Mouse (Mus musculus): ENCODE measurements at regions not wholly inside any gene's neighbourhood (a gene's known extent, or its start where the extent isn't known, plus 50 kb on each side); places are given as distances from the start of the nearest gene placed in this dataset.

- Histone ChIP-seq H3K9ac (ENCODE audit: low read length) (no peak overlapping the region), H3K27ac (ENCODE audit: low read length) (no peak overlapping the region), H3K36me3 (ENCODE audit: control insufficient read depth, insufficient read depth, low read length) (no peaks in the 10 kb centered on the region), H3K27me3 (ENCODE audit: control insufficient read depth, insufficient read depth, low read length) (no peaks in the 10 kb centered on the region), H3K4me3 (replicated peaks; ENCODE audit: low read length) (no peak overlapping the region), H3K9me3 (replicated peaks; ENCODE audit: control insufficient read depth, low read length) (no peaks in the 10 kb centered on the region), H3K4me1 (ENCODE audit: control insufficient read depth, insufficient read depth, low read length) (no peaks in the 10 kb centered on the region), H3K4me2 (ENCODE audit: low read depth, low read length) (no peak overlapping the region)
- ATAC-seq (ENCODE audit: insufficient read depth, low FRiP score), result no peak
- WGBS, result 68% methylated on average over 3 of the region's 3 CpGs
Observed at GRCm38 (mm10) chr10:100685748-100686147, 95.5 kb downstream of the 1700017N19Rik start.

GRCm38 (mm10) chr10:100695944-100696343, 105.7 kb downstream of the 1700017N19Rik start:
- WGBS, result 80% methylated on average over 2 of the region's 2 CpGs
- H3K36me3 ChIP-seq (ENCODE audit: control insufficient read depth, insufficient read depth, low read length), result no peaks in the 10 kb centered on the region
- H3K4me2 ChIP-seq (ENCODE audit: low read depth, low read length), result no peak overlapping the region
- H3K9ac ChIP-seq (ENCODE audit: low read length), result no peak overlapping the region
- no peak overlapping the region for H3K4me3 ChIP-seq (replicated peaks; ENCODE audit: low read length)
- no peak for ATAC-seq (ENCODE audit: insufficient read depth, low FRiP score)
- no peaks in the 10 kb centered on the region for H3K27me3 ChIP-seq (ENCODE audit: control insufficient read depth, insufficient read depth, low read length)
- H3K4me1 ChIP-seq (ENCODE audit: control insufficient read depth, insufficient read depth, low read length), result no peaks in the 10 kb centered on the region
- H3K9me3 ChIP-seq (replicated peaks; ENCODE audit: control insufficient read depth, low read length), result no peaks in the 10 kb centered on the region
- H3K27ac ChIP-seq (ENCODE audit: low read length), result no peak overlapping the region

GRCm38 (mm10) chr10:100699206-100699605, 108.9 kb downstream of the 1700017N19Rik start:
- no peak overlapping the region for H3K9ac ChIP-seq (ENCODE audit: low read length)
- H3K36me3 ChIP-seq (ENCODE audit: control insufficient read depth, insufficient read depth, low read length), result no peaks in the 10 kb centered on the region
- no peak overlapping the region for H3K4me3 ChIP-seq (replicated peaks; ENCODE audit: low read length)
- H3K4me1 ChIP-seq (ENCODE audit: control insufficient read depth, insufficient read depth, low read length), result no peaks in the 10 kb centered on the region
- WGBS, result 72% methylated on average over 4 of the region's 4 CpGs
- no peaks in the 10 kb centered on the region for H3K9me3 ChIP-seq (replicated peaks; ENCODE audit: control insufficient read depth, low read length)
- no peaks in the 10 kb centered on the region for H3K27me3 ChIP-seq (ENCODE audit: control insufficient read depth, insufficient read depth, low read length)
- no peak for ATAC-seq (ENCODE audit: insufficient read depth, low FRiP score)
- H3K4me2 ChIP-seq (ENCODE audit: low read depth, low read length), result no peak overlapping the region
- H3K27ac ChIP-seq (ENCODE audit: low read length), result no peak overlapping the region

GRCm38 (mm10) chr10:100700281-100701205, 110.3 kb downstream of the 1700017N19Rik start:
- Histone ChIP-seq H3K36me3 (ENCODE audit: control insufficient read depth, insufficient read depth, low read length) (no peaks in the 10 kb centered on the region), H3K4me3 (replicated peaks; ENCODE audit: low read length) (no peak overlapping the region), H3K9ac (ENCODE audit: low read length) (no peak overlapping the region), H3K4me1 (ENCODE audit: control insufficient read depth, insufficient read depth, low read length) (no peaks in the 10 kb centered on the region), H3K4me2 (ENCODE audit: low read depth, low read length) (no peak overlapping the region), H3K27me3 (ENCODE audit: control insufficient read depth, insufficient read depth, low read length) (no peaks in the 10 kb centered on the region), H3K9me3 (replicated peaks; ENCODE audit: control insufficient read depth, low read length) (no peaks in the 10 kb centered on the region), H3K27ac (ENCODE audit: low read length) (no peak overlapping the region)
- 63% methylated on average over 10 of the region's 10 CpGs for WGBS
- no peak for ATAC-seq (ENCODE audit: insufficient read depth, low FRiP score)

GRCm38 (mm10) chr10:100701938-100702337, 111.7 kb downstream of the 1700017N19Rik start:
- no peak for ATAC-seq (ENCODE audit: insufficient read depth, low FRiP score)
- Histone ChIP-seq H3K36me3 (ENCODE audit: control insufficient read depth, insufficient read depth, low read length) (no peaks in the 10 kb centered on the region), H3K9ac (ENCODE audit: low read length) (no peak overlapping the region), H3K9me3 (replicated peaks; ENCODE audit: control insufficient read depth, low read length) (no peaks in the 10 kb centered on the region), H3K27ac (ENCODE audit: low read length) (no peak overlapping the region), H3K27me3 (ENCODE audit: control insufficient read depth, insufficient read depth, low read length) (no peaks in the 10 kb centered on the region), H3K4me3 (replicated peaks; ENCODE audit: low read length) (no peak overlapping the region), H3K4me2 (ENCODE audit: low read depth, low read length) (no peak overlapping the region), H3K4me1 (ENCODE audit: control insufficient read depth, insufficient read depth, low read length) (no peaks in the 10 kb centered on the region)
- WGBS, result 82% methylated on average over 6 of the region's 6 CpGs

GRCm38 (mm10) chr10:100716084-100716667, 125.9 kb downstream of the 1700017N19Rik start:
- Histone ChIP-seq H3K4me1 (ENCODE audit: control insufficient read depth, insufficient read depth, low read length) (no peaks in the 10 kb centered on the region), H3K9ac (ENCODE audit: low read length) (no peak overlapping the region), H3K4me3 (replicated peaks; ENCODE audit: low read length) (no peak overlapping the region), H3K27me3 (ENCODE audit: control insufficient read depth, insufficient read depth, low read length) (no peaks in the 10 kb centered on the region), H3K4me2 (ENCODE audit: low read depth, low read length) (no peak overlapping the region), H3K9me3 (replicated peaks; ENCODE audit: control insufficient read depth, low read length) (no peaks in the 10 kb centered on the region), H3K27ac (ENCODE audit: low read length) (no peak overlapping the region), H3K36me3 (ENCODE audit: control insufficient read depth, insufficient read depth, low read length) (no peaks in the 10 kb centered on the region)
- no peak for ATAC-seq (ENCODE audit: insufficient read depth, low FRiP score)
- 85% methylated on average over 7 of the region's 7 CpGs for WGBS

GRCm38 (mm10) chr10:100718574-100718973, 128.3 kb downstream of the 1700017N19Rik start:
- Histone ChIP-seq H3K9me3 (replicated peaks; ENCODE audit: control insufficient read depth, low read length) (no peaks in the 10 kb centered on the region), H3K4me1 (ENCODE audit: control insufficient read depth, insufficient read depth, low read length) (no peaks in the 10 kb centered on the region), H3K4me2 (ENCODE audit: low read depth, low read length) (no peak overlapping the region), H3K36me3 (ENCODE audit: control insufficient read depth, insufficient read depth, low read length) (no peaks in the 10 kb centered on the region), H3K27me3 (ENCODE audit: control insufficient read depth, insufficient read depth, low read length) (no peaks in the 10 kb centered on the region), H3K9ac (ENCODE audit: low read length) (no peak overlapping the region), H3K4me3 (replicated peaks; ENCODE audit: low read length) (no peak overlapping the region), H3K27ac (ENCODE audit: low read length) (no peak overlapping the region)
- 30% methylated on average over 3 of the region's 3 CpGs for WGBS
- no peak for ATAC-seq (ENCODE audit: insufficient read depth, low FRiP score)

GRCm38 (mm10) chr10:100741269-100741668, 151.0 kb downstream of the 1700017N19Rik start:
- 47% methylated on average over 8 of the region's 8 CpGs for WGBS
- H3K27ac ChIP-seq (ENCODE audit: low read length), result no peak overlapping the region
- no peaks in the 10 kb centered on the region for H3K4me1 ChIP-seq (ENCODE audit: control insufficient read depth, insufficient read depth, low read length)
- H3K27me3 ChIP-seq (ENCODE audit: control insufficient read depth, insufficient read depth, low read length), result no peaks in the 10 kb centered on the region
- H3K4me2 ChIP-seq (ENCODE audit: low read depth, low read length), result peak overlapping the region; percentile 12; the same call in 1 of the 2 replicates
- no peak overlapping the region for H3K4me3 ChIP-seq (replicated peaks; ENCODE audit: low read length)
- ATAC-seq (ENCODE audit: insufficient read depth, low FRiP score), result no peak
- H3K36me3 ChIP-seq (ENCODE audit: control insufficient read depth, insufficient read depth, low read length), result no peaks in the 10 kb centered on the region
- H3K9me3 ChIP-seq (replicated peaks; ENCODE audit: control insufficient read depth, low read length), result no peaks in the 10 kb centered on the region
- no peak overlapping the region for H3K9ac ChIP-seq (ENCODE audit: low read length)

- Histone ChIP-seq H3K4me3 (replicated peaks; ENCODE audit: low read length) (no peak overlapping the region; the same call in 1 of the 2 replicates), H3K4me1 (ENCODE audit: control insufficient read depth, insufficient read depth, low read length) (no peaks in the 10 kb centered on the region), H3K9ac (ENCODE audit: low read length) (no peak overlapping the region), H3K27ac (ENCODE audit: low read length) (no peak overlapping the region), H3K36me3 (ENCODE audit: control insufficient read depth, insufficient read depth, low read length) (no peaks in the 10 kb centered on the region), H3K9me3 (replicated peaks; ENCODE audit: control insufficient read depth, low read length) (no peaks in the 10 kb centered on the region), H3K27me3 (ENCODE audit: control insufficient read depth, insufficient read depth, low read length) (no peaks in the 10 kb centered on the region), H3K4me2 (ENCODE audit: low read depth, low read length) (peak overlapping the region; percentile 31)
- WGBS, result 10% methylated on average over 7 of the region's 7 CpGs
- ATAC-seq (ENCODE audit: insufficient read depth, low FRiP score), result no peak
Observed at GRCm38 (mm10) chr10:100742065-100742464, 151.8 kb downstream of the 1700017N19Rik start.

All from stomach, embryonic 16.5 days (tissue).